In genomic region chr2:76070432-76071306, GRCm38 (mm10) we compare ENCODE assay signal across 8 mouse cellular contexts.
DNase-seq lines count a peak whose midpoint lies in the region; ATAC-seq and TF ChIP-seq lines count a peak whose summit lies in the region.

No protein-coding gene starts in this region.

- WGBS in forebrain, embryonic 14.5 days: 2% methylated on average over 18 of the region's 19 CpGs
- 2% methylated on average over 18 of the region's 19 CpGs for WGBS in neural tube, embryonic 14.5 days

- TF ChIP-seq CTCF in G1E (IDR thresholded peaks at IDR 0.05; ENCODE audit: low read depth, low read length): no peak

- peaks cover 10% of the 10 kb centered on the region for H3K4me1 ChIP-seq in G1E (ENCODE audit: insufficient read depth, low read depth, low read length)
- peaks cover 2% of the 10 kb centered on the region; the same call in 1 of the 2 replicates for H3K4me1 ChIP-seq in forebrain, embryonic 14.5 days (ENCODE audit: control insufficient read depth, insufficient read depth, low read length)
- peaks cover 18% of the 10 kb centered on the region for H3K4me1 ChIP-seq in neural tube, embryonic 14.5 days (ENCODE audit: control insufficient read depth, insufficient read depth, low read length)

- peak overlapping the region; percentile 46 for H3K4me2 ChIP-seq in forebrain, embryonic 14.5 days (ENCODE audit: low read length)
- peak overlapping the region; percentile 48 for H3K4me2 ChIP-seq in neural tube, embryonic 14.5 days (ENCODE audit: low read depth, low read length)

- H3K36me3 ChIP-seq in G1E (replicated peaks): no peaks in the 10 kb centered on the region
- H3K36me3 ChIP-seq in forebrain, embryonic 14.5 days (ENCODE audit: control insufficient read depth, insufficient read depth, low read length): no peaks in the 10 kb centered on the region
- no peaks in the 10 kb centered on the region for H3K36me3 ChIP-seq in neural tube, embryonic 14.5 days (ENCODE audit: control insufficient read depth, insufficient read depth, low read length)

- H3K9ac ChIP-seq in forebrain, embryonic 14.5 days (ENCODE audit: low read length): peak overlapping the region; percentile 46; the same call in 1 of the 2 replicates
- H3K9ac ChIP-seq in neural tube, embryonic 14.5 days (replicated peaks; ENCODE audit: low read depth, low read length): peak overlapping the region; percentile 30; the same call in 1 of the 2 replicates

- intact Hi-C loops in heart, postnatal 25 days (cut with DNase I): loop anchor here (2.0 to 10.0 kb wide), 2 partner anchors 188 to 476 kb away; no protein-coding TSS in a partner anchor

- no peak overlapping the region; the same call in 1 of the 2 replicates for H3K27ac ChIP-seq in forebrain, embryonic 14.5 days (ENCODE audit: low read depth, low read length)
- H3K27ac ChIP-seq in neural tube, embryonic 14.5 days (ENCODE audit: low read depth, low read length): peak overlapping the region; percentile 77

- no peaks in the 10 kb centered on the region for H3K27me3 ChIP-seq in G1E (ENCODE audit: insufficient read depth, low read length)
- H3K27me3 ChIP-seq in forebrain, embryonic 14.5 days (replicated peaks; ENCODE audit: control insufficient read depth, insufficient read depth, low read length): no peaks in the 10 kb centered on the region
- no peaks in the 10 kb centered on the region for H3K27me3 ChIP-seq in neural tube, embryonic 14.5 days (ENCODE audit: control insufficient read depth, insufficient read depth, low read length)

- no peaks in the 10 kb centered on the region for H3K9me3 ChIP-seq in G1E (replicated peaks)
- H3K9me3 ChIP-seq in forebrain, embryonic 14.5 days (replicated peaks; ENCODE audit: control insufficient read depth, low read length): no peaks in the 10 kb centered on the region
- H3K9me3 ChIP-seq in neural tube, embryonic 14.5 days (ENCODE audit: control insufficient read depth, low read length): no peaks in the 10 kb centered on the region

- no peak overlapping the region; the same call in 1 of the 2 replicates for H3K4me3 ChIP-seq in G1E (ENCODE audit: low read depth, low read length)
- H3K4me3 ChIP-seq in forebrain, embryonic 14.5 days (ENCODE audit: low read depth, low read length): peak overlapping the region; percentile 26
- peak overlapping the region; percentile 19; the same call in 1 of the 2 replicates for H3K4me3 ChIP-seq in neural tube, embryonic 14.5 days (ENCODE audit: low read depth, low read length)

- DNase-seq in G1E (ENCODE audit: low spot score): no peak
- peak; percentile 10 for DNase-seq in c-Kit-positive CD71-positive TER-119-negative erythroid progenitor cells, embryonic 14.5 days (ENCODE audit: low read depth)
- DNase-seq in forebrain, embryonic 14.5 days (ENCODE audit: low spot score): peak; percentile 93
- peak; percentile 54 for DNase-seq in heart, postnatal 25 days (ENCODE audit: low spot score)
- peak; percentile 51 for DNase-seq in layer of hippocampus, adult 11-12 months (ENCODE audit: low spot score)
- DNase-seq in lung, adult 18-20 months: peak; percentile 77 to 86
- peak; percentile 48 for DNase-seq in thymus, postnatal 4 days

- ATAC-seq in G1E (ENCODE audit: extremely low read depth, insufficient number of reproducible peaks, low FRiP score, poor library complexity, severe bottlenecking): peak; percentile 54
- peak; percentile 97 for ATAC-seq in forebrain, embryonic 14.5 days
- peak; percentile 88 for ATAC-seq in neural tube, embryonic 14.5 days (ENCODE audit: low read depth)
